Mouse (Mus musculus): ENCODE measurements at regions not wholly inside any gene's neighbourhood (a gene's known extent, or its start where the extent isn't known, plus 50 kb on each side); places are given as distances from the start of the nearest gene placed in this dataset.
"Not testable (repeated sequence)": the region's sequence is repeated elsewhere in the genome, so short reads cannot be mapped to it uniquely, and the experiment has no call there.

DNA sequence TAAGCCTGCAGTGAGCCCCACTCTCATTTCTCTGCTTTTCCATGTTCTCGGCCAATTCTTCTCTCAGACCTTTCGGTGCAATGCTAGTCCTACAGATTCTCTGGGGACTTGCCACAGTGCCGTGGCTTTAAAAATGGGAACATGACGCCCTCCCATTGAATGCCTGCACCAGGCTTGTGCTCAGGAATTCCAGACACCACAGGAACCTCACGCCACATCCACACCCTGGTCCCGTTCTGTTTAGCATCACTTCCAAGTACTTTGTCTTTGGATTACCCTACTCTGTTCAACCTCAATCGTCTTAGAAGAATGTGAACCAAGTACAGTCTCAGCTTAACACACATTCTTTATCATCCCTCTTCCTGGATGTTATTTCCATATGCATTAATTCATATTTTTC is 66.5 kb downstream of the Nabp1 start:
- intact Hi-C loops (cut with DNase I) = no loop called here
- DNase-seq = no peak

- intact Hi-C loops (cut with DNase I) = no loop called here
- DNase-seq = no peak
Observed at GRCm38 (mm10) chr1:51403632-51404031, 74.6 kb downstream of the Nabp1 start.

DNA sequence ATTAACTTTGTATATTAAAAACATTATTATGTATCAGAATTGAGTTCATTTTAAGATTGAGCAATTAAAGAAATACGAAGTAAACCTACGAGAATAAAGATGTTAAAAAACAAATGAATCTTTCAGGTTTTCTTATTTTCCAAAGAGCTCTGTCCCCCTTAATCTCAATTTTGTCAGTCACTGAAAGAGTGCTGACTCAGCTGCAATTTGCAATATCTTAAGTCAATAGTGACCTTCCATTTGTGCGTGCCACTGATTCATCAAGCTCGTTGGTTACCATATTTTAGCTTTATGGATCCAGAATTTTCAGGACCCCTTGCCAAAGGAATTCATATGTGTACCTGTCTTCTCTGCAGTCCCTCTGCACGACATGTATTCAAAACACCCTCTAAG is 75.7 kb downstream of the Nabp1 start:
- intact Hi-C loops (cut with DNase I) = no loop called here

GRCm38 (mm10) chr1:51401846-51402532 is 76.2 kb downstream of the Nabp1 start:
- DNase-seq = no peak
- intact Hi-C loops (cut with DNase I) = no loop called here

More for the DNA sequence above, 75.7 kb downstream of the Nabp1 start:
- no peak for DNase-seq

- DNase-seq; intact Hi-C loops (cut with DNase I): not testable (repeated sequence)
Observed at GRCm38 (mm10) chr1:51400541-51400940, 77.7 kb downstream of the Nabp1 start.

GRCm38 (mm10) chr1:51386874-51387273 is 91.4 kb downstream of the Nabp1 start:
- intact Hi-C loops (cut with DNase I) = no loop called here
- no peak for DNase-seq

- intact Hi-C loops (cut with DNase I) = no loop called here
- no peak for DNase-seq
Observed at GRCm38 (mm10) chr1:51384051-51384450, 94.2 kb downstream of the Nabp1 start.

DNA sequence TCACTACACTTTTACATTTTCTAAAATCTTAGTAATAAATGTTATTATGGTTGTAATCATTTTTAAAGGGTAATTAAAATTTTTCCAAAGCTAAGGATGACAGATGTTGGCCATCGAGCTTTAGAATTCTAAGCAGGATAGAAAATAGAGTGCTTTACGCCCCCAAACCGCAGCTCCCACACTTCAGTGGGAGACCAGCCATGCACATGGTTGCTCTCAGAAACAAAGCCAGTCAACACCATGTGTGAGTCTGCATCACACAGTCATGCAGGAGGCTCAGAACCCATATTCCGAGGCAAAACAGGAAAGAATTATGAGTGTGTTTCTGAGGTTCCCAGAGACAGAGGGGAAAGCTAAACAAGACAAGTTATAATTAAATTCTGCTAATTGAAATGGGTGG is 91.3 kb downstream of the Cavin2 start:
- intact Hi-C loops (cut with DNase I) = no loop called here
- no peak for DNase-seq

DNA sequence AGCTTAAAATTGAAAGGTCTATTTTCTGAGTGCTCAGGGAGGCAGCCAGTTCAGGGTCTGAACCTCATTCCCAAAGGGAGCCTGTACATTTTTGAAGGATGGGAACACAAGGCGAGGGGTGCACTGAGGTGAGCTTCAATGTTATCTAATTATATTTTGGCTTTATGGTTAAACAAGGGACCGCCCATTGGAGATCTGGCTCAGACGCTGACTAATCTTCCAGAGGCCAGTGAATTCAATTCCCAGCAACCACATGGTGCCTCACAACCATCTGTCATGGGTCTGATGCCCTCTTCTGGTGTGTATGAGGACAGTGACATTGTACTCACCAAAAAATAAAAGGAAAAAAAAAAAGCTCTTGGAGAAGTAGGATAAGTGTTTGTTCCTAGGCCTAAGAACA is 78.7 kb downstream of the Cavin2 start:
- intact Hi-C loops (cut with DNase I) = no loop called here
- peak; percentile 72 for DNase-seq

GRCm38 (mm10) chr1:51360095-51360494 is 71.2 kb downstream of the Cavin2 start:
- no peak for DNase-seq
- intact Hi-C loops (cut with DNase I) = no loop called here
